Mouse (Mus musculus): ENCODE results near the gene Cog2. TPM values are rescaled to one million over a fixed set of nuclear protein-coding genes. Genes with fewer than 3 reads are reported as not detected.

Gene Cog2
- polyA plus RNA-seq, 1 experiment from 2014 or later, result 20.5 TPM

Other genes starting within 250 kb of the Cog2 start
- 1.8 and 2.0 TPM in 2 replicates for gene Pgbd5, start 81.1 kb upstream of the Cog2 start, polyA plus RNA-seq (2015; fragmentation: Nextera tagmentation; extraction: Ambion mirVana)
- 0.88 and 2.8 TPM in 2 replicates for gene Agt, start 48.9 kb downstream of the Cog2 start, polyA plus RNA-seq (2015; fragmentation: Nextera tagmentation; extraction: Ambion mirVana)
- gene Capn9, start 55.3 kb downstream of the Cog2 start, polyA plus RNA-seq (2015; fragmentation: Nextera tagmentation; extraction: Ambion mirVana), result 0.08 and 0.69 TPM in 2 replicates
- 37.8 TPM in 2 replicates for gene 2310022B05Rik, start 142.6 kb downstream of the Cog2 start, polyA plus RNA-seq (2015; fragmentation: Nextera tagmentation; extraction: Ambion mirVana)
- 27.0 and 28.2 TPM in 2 replicates for gene Ttc13, start 201.2 kb downstream of the Cog2 start, polyA plus RNA-seq (2015; fragmentation: Nextera tagmentation; extraction: Ambion mirVana)
- 14.0 and 17.2 TPM in 2 replicates for gene Arv1, start 201.4 kb downstream of the Cog2 start, polyA plus RNA-seq (2015; fragmentation: Nextera tagmentation; extraction: Ambion mirVana)
- 2.2 and 2.4 TPM in 2 replicates for gene Fam89a, start 231.1 kb downstream of the Cog2 start, polyA plus RNA-seq (2015; fragmentation: Nextera tagmentation; extraction: Ambion mirVana)